In genomic region chr3:106001416-106002370, GRCm38 (mm10) we compare ENCODE assay signal across 8 mouse cellular contexts. TPM values are rescaled to one million over a fixed set of nuclear protein-coding genes. Genes with fewer than 3 reads are reported as not detected.
A peak's percentile ranks its signal among the peaks of the same experiment; 100 is the strongest.
DNase-seq lines count a peak whose midpoint lies in the region; ATAC-seq and TF ChIP-seq lines count a peak whose summit lies in the region.

No protein-coding gene starts in this region.

- H3K9me3 ChIP-seq in ES-Bruce4 (replicated peaks; ENCODE audit: control insufficient read depth, insufficient read depth, low read length, poor library complexity, severe bottlenecking), result no peaks in the 10 kb centered on the region
- no peaks in the 10 kb centered on the region for H3K9me3 ChIP-seq in limb, embryonic 13.5 days
- no peaks in the 10 kb centered on the region for H3K9me3 ChIP-seq in midbrain, embryonic 14.5 days (ENCODE audit: control insufficient read depth, low read length)
- no peaks in the 10 kb centered on the region for H3K9me3 ChIP-seq in stomach, embryonic 14.5 days (ENCODE audit: control insufficient read depth, low read depth, low read length)

- DNase-seq in cerebellum, adult 11-12 months, result peak; percentile 19
- DNase-seq in forelimb bud, embryonic 11.5 days (ENCODE audit: low read depth, low spot score), result peak; percentile 89
- DNase-seq in kidney, adult 2 months, result peak; percentile 47
- DNase-seq in midbrain, embryonic 14.5 days, result peak; percentile 83
- DNase-seq in urinary bladder, postnatal 10 days (ENCODE audit: low spot score), result no peak

- H3K27me3 ChIP-seq in ES-Bruce4 (ENCODE audit: control insufficient read depth, insufficient read depth, low read length, poor library complexity, severe bottlenecking), result no peaks in the 10 kb centered on the region
- H3K27me3 ChIP-seq in kidney, adult 2 months (replicated peaks; ENCODE audit: control insufficient read depth, insufficient read depth, low read length), result no peaks in the 10 kb centered on the region
- no peaks in the 10 kb centered on the region for H3K27me3 ChIP-seq in limb, embryonic 13.5 days
- H3K27me3 ChIP-seq in midbrain, embryonic 14.5 days (ENCODE audit: control insufficient read depth, insufficient read depth, low read length), result no peaks in the 10 kb centered on the region
- H3K27me3 ChIP-seq in stomach, embryonic 14.5 days (ENCODE audit: control insufficient read depth, insufficient read depth, low read length), result no peaks in the 10 kb centered on the region

- TF ChIP-seq EP300 in ES-Bruce4 (IDR thresholded peaks at IDR 0.05; ENCODE audit: insufficient read depth, low read depth, low read length), result no peak

- peak overlapping the region; percentile 17; the same call in 1 of the 2 replicates for H3K4me3 ChIP-seq in ES-Bruce4 (ENCODE audit: low read depth, low read length)
- H3K4me3 ChIP-seq in kidney, adult 2 months (ENCODE audit: insufficient read depth, low read depth, low read length), result no peak overlapping the region
- peak overlapping the region; percentile 19 for H3K4me3 ChIP-seq in limb, embryonic 13.5 days
- H3K4me3 ChIP-seq in midbrain, embryonic 14.5 days (replicated peaks; ENCODE audit: low read depth, low read length), result peak overlapping the region; percentile 21; the same call in 1 of the 2 replicates
- H3K4me3 ChIP-seq in stomach, embryonic 14.5 days (ENCODE audit: low read depth, low read length), result no peak overlapping the region

- no peaks in the 10 kb centered on the region for H3K36me3 ChIP-seq in ES-Bruce4 (ENCODE audit: control insufficient read depth, insufficient read depth, low read length, poor library complexity, severe bottlenecking)
- no peaks in the 10 kb centered on the region for H3K36me3 ChIP-seq in kidney, adult 2 months (ENCODE audit: control insufficient read depth, insufficient read depth, low read length)
- no peaks in the 10 kb centered on the region for H3K36me3 ChIP-seq in limb, embryonic 13.5 days
- no peaks in the 10 kb centered on the region for H3K36me3 ChIP-seq in midbrain, embryonic 14.5 days (ENCODE audit: control insufficient read depth, insufficient read depth, low read length)
- H3K36me3 ChIP-seq in stomach, embryonic 14.5 days (ENCODE audit: control insufficient read depth, insufficient read depth, low read length), result no peaks in the 10 kb centered on the region

- H3K4me2 ChIP-seq in limb, embryonic 13.5 days (replicated peaks), result peak overlapping the region; percentile 50
- peak overlapping the region; percentile 54 for H3K4me2 ChIP-seq in midbrain, embryonic 14.5 days (ENCODE audit: low read length)
- peak overlapping the region; percentile 28 for H3K4me2 ChIP-seq in stomach, embryonic 14.5 days (replicated peaks; ENCODE audit: low read depth, low read length)

- peak; percentile 89 for ATAC-seq in limb, embryonic 13.5 days (ENCODE audit: low FRiP score, low read depth)
- peak; percentile 81 for ATAC-seq in midbrain, embryonic 14.5 days (ENCODE audit: low FRiP score, low TSS enrichment)
- peak; percentile 92 for ATAC-seq in stomach, embryonic 14.5 days (ENCODE audit: insufficient number of reproducible peaks, insufficient read depth, low FRiP score, low read depth)

- 17% methylated on average over 17 of the region's 17 CpGs for WGBS in kidney, adult 2 months
- 21% methylated on average over 17 of the region's 17 CpGs for WGBS in limb, embryonic 13.5 days
- WGBS in midbrain, embryonic 14.5 days, result 22% methylated on average over 17 of the region's 17 CpGs
- WGBS in stomach, embryonic 14.5 days, result 23% methylated on average over 17 of the region's 17 CpGs

- H3K27ac ChIP-seq in ES-Bruce4 (ENCODE audit: insufficient read depth, low read length), result no peak overlapping the region
- H3K27ac ChIP-seq in kidney, adult 2 months (ENCODE audit: insufficient read depth, low read depth, low read length), result no peak overlapping the region
- H3K27ac ChIP-seq in limb, embryonic 13.5 days, result no peak overlapping the region
- H3K27ac ChIP-seq in midbrain, embryonic 14.5 days (replicated peaks; ENCODE audit: low read depth, low read length), result no peak overlapping the region
- H3K27ac ChIP-seq in stomach, embryonic 14.5 days (ENCODE audit: low read length), result no peak overlapping the region

- no peak for TF ChIP-seq POLR2A in ES-Bruce4 (IDR thresholded peaks at IDR 0.05; ENCODE audit: insufficient read depth, low read length)
- TF ChIP-seq POLR2A in kidney, adult 2 months (IDR thresholded peaks at IDR 0.05; ENCODE audit: low read depth, low read length), result no peak

- H3K9ac ChIP-seq in ES-Bruce4 (ENCODE audit: low read depth, poor library complexity, severe bottlenecking), result no peak overlapping the region
- no peak overlapping the region for H3K9ac ChIP-seq in limb, embryonic 13.5 days
- 0 out of 2 replicates have a peak overlapping the region, but pooled peaks have one; percentile 10 for H3K9ac ChIP-seq in midbrain, embryonic 14.5 days (replicated peaks; ENCODE audit: low read length)
- H3K9ac ChIP-seq in stomach, embryonic 14.5 days (replicated peaks; ENCODE audit: low read depth, low read length), result no peak overlapping the region

- no peaks in the 10 kb centered on the region for H3K4me1 ChIP-seq in ES-Bruce4 (ENCODE audit: control insufficient read depth, insufficient read depth, low read length)
- H3K4me1 ChIP-seq in kidney, adult 2 months (ENCODE audit: control insufficient read depth, insufficient read depth, low read length), result no peaks in the 10 kb centered on the region
- peaks cover 9% of the 10 kb centered on the region; the same call in 1 of the 2 replicates for H3K4me1 ChIP-seq in limb, embryonic 13.5 days
- H3K4me1 ChIP-seq in midbrain, embryonic 14.5 days (ENCODE audit: control insufficient read depth, insufficient read depth, low read length), result peaks cover 6% of the 10 kb centered on the region; the same call in 1 of the 2 replicates
- H3K4me1 ChIP-seq in stomach, embryonic 14.5 days (ENCODE audit: control insufficient read depth, insufficient read depth, low read length), result no peaks in the 10 kb centered on the region

- TF ChIP-seq CTCF in ES-Bruce4 (IDR thresholded peaks at IDR 0.05; ENCODE audit: low read depth, low read length), result no peak
- no peak for TF ChIP-seq CTCF in kidney, adult 2 months (conservative IDR thresholded peaks at IDR 0.05; ENCODE audit: insufficient read depth, insufficient read length, low read depth, low read length)

RNA-seq across cellular contexts. Expression of gene Pifo, which starts 12.8 kb away (rescaled TPM):
- 0.67 and 1.5 TPM in 2 replicates for polyA plus RNA-seq in ES-Bruce4 (2011; ENCODE audit: insufficient read depth, insufficient read length, low read depth, missing spikeins)
- not detected in 2 replicates for polyA plus RNA-seq in kidney, adult 2 months (2012; rRNA removed)
- not detected in 2 replicates for polyA plus RNA-seq in limb, embryonic 13.5 days (2015; fragmentation: Nextera tagmentation; extraction: Ambion mirVana)
- polyA plus RNA-seq in midbrain, embryonic 14.5 days (2014; fragmentation: Nextera tagmentation; extraction: Ambion mirVana), result 3.0 and 5.2 TPM in 2 replicates
- polyA plus RNA-seq in stomach, embryonic 14.5 days (2014; fragmentation: Nextera tagmentation; extraction: Ambion mirVana), result 0.29 and 0.39 TPM in 2 replicates

RNA-seq across cellular contexts. Expression of gene Ovgp1, which starts 28.2 kb away (rescaled TPM):
- 5.7 and 5.9 TPM in 2 replicates for polyA plus RNA-seq in ES-Bruce4 (2011; ENCODE audit: insufficient read depth, insufficient read length, low read depth, missing spikeins)
- polyA plus RNA-seq in kidney, adult 2 months (2012; rRNA removed), result 0.69 and 0.72 TPM in 2 replicates
- polyA plus RNA-seq in limb, embryonic 13.5 days (2015; fragmentation: Nextera tagmentation; extraction: Ambion mirVana), result 1.5 TPM in 2 replicates
- 4.8 and 6.2 TPM in 2 replicates for polyA plus RNA-seq in midbrain, embryonic 14.5 days (2014; fragmentation: Nextera tagmentation; extraction: Ambion mirVana)
- 1.8 and 2.0 TPM in 2 replicates for polyA plus RNA-seq in stomach, embryonic 14.5 days (2014; fragmentation: Nextera tagmentation; extraction: Ambion mirVana)

RNA-seq across cellular contexts. Expression of gene Chil5, which starts 30.9 kb away (rescaled TPM):
- polyA plus RNA-seq in ES-Bruce4 (2011; ENCODE audit: insufficient read depth, insufficient read length, low read depth, missing spikeins), result not detected in 2 replicates
- polyA plus RNA-seq in kidney, adult 2 months (2012; rRNA removed), result 0.08 TPM in 1 of 2 replicates, not detected in the other
- not detected in 2 replicates for polyA plus RNA-seq in limb, embryonic 13.5 days (2015; fragmentation: Nextera tagmentation; extraction: Ambion mirVana)
- not detected in 2 replicates for polyA plus RNA-seq in midbrain, embryonic 14.5 days (2014; fragmentation: Nextera tagmentation; extraction: Ambion mirVana)
- not detected in 2 replicates for polyA plus RNA-seq in stomach, embryonic 14.5 days (2014; fragmentation: Nextera tagmentation; extraction: Ambion mirVana)

RNA-seq across cellular contexts. Expression of gene Atp5f1, which starts 41.8 kb away (rescaled TPM):
- polyA plus RNA-seq in ES-Bruce4 (2011; ENCODE audit: insufficient read depth, insufficient read length, low read depth, missing spikeins), result 517 and 570 TPM in 2 replicates
- polyA plus RNA-seq in kidney, adult 2 months (2012; rRNA removed), result 273 and 327 TPM in 2 replicates
- polyA plus RNA-seq in limb, embryonic 13.5 days (2015; fragmentation: Nextera tagmentation; extraction: Ambion mirVana), result 456 and 469 TPM in 2 replicates
- 564 and 595 TPM in 2 replicates for polyA plus RNA-seq in midbrain, embryonic 14.5 days (2014; fragmentation: Nextera tagmentation; extraction: Ambion mirVana)
- 417 and 440 TPM in 2 replicates for polyA plus RNA-seq in stomach, embryonic 14.5 days (2014; fragmentation: Nextera tagmentation; extraction: Ambion mirVana)

RNA-seq across cellular contexts. Expression of gene Wdr77, which starts 42.5 kb away (rescaled TPM):
- polyA plus RNA-seq in ES-Bruce4 (2011; ENCODE audit: insufficient read depth, insufficient read length, low read depth, missing spikeins), result 135 and 144 TPM in 2 replicates
- polyA plus RNA-seq in kidney, adult 2 months (2012; rRNA removed), result 28.6 and 36.4 TPM in 2 replicates
- 114 and 119 TPM in 2 replicates for polyA plus RNA-seq in limb, embryonic 13.5 days (2015; fragmentation: Nextera tagmentation; extraction: Ambion mirVana)
- polyA plus RNA-seq in midbrain, embryonic 14.5 days (2014; fragmentation: Nextera tagmentation; extraction: Ambion mirVana), result 86.4 and 94.8 TPM in 2 replicates
- polyA plus RNA-seq in stomach, embryonic 14.5 days (2014; fragmentation: Nextera tagmentation; extraction: Ambion mirVana), result 137 TPM in 2 replicates

Comparison
In these comparisons a context has a peak if more than half of its experiments do, and no peak if none do; other contexts are left out.
1. H3K4me3 ChIP-seq: peak in ES-Bruce4 (single experiment), limb, embryonic 13.5 days (single experiment) and midbrain, embryonic 14.5 days (single experiment); none in kidney, adult 2 months (single experiment) and stomach, embryonic 14.5 days (single experiment).
2. Peak in every context shown above with its lines, with median percentiles within 50 percentile points of each other: ATAC-seq and H3K4me2 ChIP-seq.